Mouse (Mus musculus): ENCODE measurements around the gene S1pr2.

GRCm38 (mm10) chr9:21022726-21023125, 46.1 kb upstream of the S1pr2 start:
- TF ChIP-seq CTCF (conservative IDR thresholded peaks at IDR 0.05; ENCODE audit: low read length) (no peak), NANOG (IDR thresholded peaks at IDR 0.05; ENCODE audit: borderline replicate concordance, low read length) (no peak), POU5F1 (IDR thresholded peaks at IDR 0.05; ENCODE audit: borderline replicate concordance, low read length) (no peak)
